Mouse (Mus musculus) heart, embryonic 16.5 days (tissue): ENCODE measurements around the gene Pnck. TPM values are rescaled to one million over a fixed set of nuclear protein-coding genes. Genes with fewer than 3 reads are reported as not detected.
A peak's percentile ranks its signal among the peaks of the same experiment; 100 is the strongest.

Experiments
- ATAC-seq: fragments of 200-750 bp; cut with Nextera tagmentation; replicated peaks from 2 replicates; pipeline ENCODE4 v1.8.0; 2017; ENCODE audit warnings: moderate number of reproducible peaks; ENCODE audit not compliant: insufficient read depth, low FRiP score; ENCODE audit errors: extremely low read depth
- H3K27ac ChIP-seq: fragments of 300-500 bp; sonication (generic); 2 replicates; pipeline ENCODE4 v1.5.1; 2014; ENCODE audit warnings: mild to moderate bottlenecking, low read length, control low read depth, moderate library complexity
- H3K27me3 ChIP-seq: fragments of 300-500 bp; sonication (generic); 2 replicates; pipeline ENCODE4 v1.6.1; 2014; ENCODE audit warnings: low read length, mixed read lengths; ENCODE audit not compliant: control insufficient read depth, insufficient read depth
- H3K36me3 ChIP-seq: fragments of 300-500 bp; sonication (generic); 2 replicates; pipeline ENCODE4 v1.6.1; 2014; ENCODE audit not compliant: control insufficient read depth, insufficient read depth
- H3K4me1 ChIP-seq: fragments of 300-500 bp; sonication (generic); 2 replicates; pipeline ENCODE4 v1.6.1; 2014; ENCODE audit warnings: low read length, mixed read lengths; ENCODE audit not compliant: control insufficient read depth, insufficient read depth
- H3K4me2 ChIP-seq: fragments of 300-500 bp; sonication (generic); 2 replicates; pipeline ENCODE4 v1.6.1; 2014; ENCODE audit warnings: low read depth, mild to moderate bottlenecking, control low read depth, low read length
- H3K4me3 ChIP-seq: fragments of 300-500 bp; sonication (generic); 2 replicates; pipeline ENCODE4 v1.5.1; 2014; ENCODE audit warnings: mild to moderate bottlenecking, control low read depth, low read length
- H3K9ac ChIP-seq: fragments of 300-500 bp; sonication (generic); 2 replicates; pipeline ENCODE4 v1.6.1; 2014; ENCODE audit warnings: low read length, control low read depth
- H3K9me3 ChIP-seq: fragments of 300-500 bp; sonication (generic); replicated peaks from 2 replicates; pipeline ENCODE4 v1.6.1; 2016; ENCODE audit warnings: low read length; ENCODE audit not compliant: control insufficient read depth
- WGBS: fragments of 180-500 bp; shearing (Covaris S2); extraction: QIAGEN DNeasy Blood & Tissue Kit; methylation state at CpG from one replicate; pipeline ENCODE4 v1.1.7; 2014; 5-methylcytosine and 5-hydroxymethylcytosine counted together
- polyA plus RNA-seq: library from polyadenylated mRNA; unstranded; fragments of >200 nt; fragmentation: Nextera tagmentation; extraction: Ambion mirVana; gene quantifications from 2 replicates; pipeline ENCODE4 v1.2.1, GENCODE M21; 2015

The Pnck gene
- polyA plus RNA-seq, 1 experiment from 2014 or later: 9.1 TPM

DNA sequence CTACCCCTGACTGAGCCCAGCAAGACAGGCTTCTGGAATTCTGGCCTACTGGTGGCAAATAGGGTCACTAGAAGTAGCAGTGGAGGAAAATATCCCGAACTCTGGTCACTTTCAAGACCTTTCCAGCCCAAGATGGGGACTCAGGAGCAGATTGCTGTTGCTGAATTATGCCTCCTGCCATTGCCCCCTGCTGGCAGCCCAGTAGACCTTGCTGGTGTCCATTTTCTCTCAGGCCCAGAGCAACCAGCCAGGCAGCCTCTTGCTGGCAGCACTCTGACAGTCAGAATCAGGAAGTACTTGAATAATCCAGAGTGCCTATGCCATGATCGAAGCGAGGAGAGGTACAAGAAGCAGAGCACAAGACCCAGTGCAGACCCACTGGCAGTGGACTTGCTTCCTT lies 4.4 kb downstream of the Pnck start:
- no peaks in the 10 kb centered on the region for H3K27me3 ChIP-seq
- 40% methylated on average over 3 of the region's 3 CpGs for WGBS
- no peak overlapping the region for H3K4me3 ChIP-seq
- H3K4me1 ChIP-seq: no peaks in the 10 kb centered on the region; the same call in 1 of the 2 replicates
- H3K4me2 ChIP-seq: no peak overlapping the region
- H3K9me3 ChIP-seq: no peaks in the 10 kb centered on the region
- H3K9ac ChIP-seq: no peak overlapping the region
- H3K27ac ChIP-seq: no peak overlapping the region
- H3K36me3 ChIP-seq: no peaks in the 10 kb centered on the region
- ATAC-seq: no peak

DNA sequence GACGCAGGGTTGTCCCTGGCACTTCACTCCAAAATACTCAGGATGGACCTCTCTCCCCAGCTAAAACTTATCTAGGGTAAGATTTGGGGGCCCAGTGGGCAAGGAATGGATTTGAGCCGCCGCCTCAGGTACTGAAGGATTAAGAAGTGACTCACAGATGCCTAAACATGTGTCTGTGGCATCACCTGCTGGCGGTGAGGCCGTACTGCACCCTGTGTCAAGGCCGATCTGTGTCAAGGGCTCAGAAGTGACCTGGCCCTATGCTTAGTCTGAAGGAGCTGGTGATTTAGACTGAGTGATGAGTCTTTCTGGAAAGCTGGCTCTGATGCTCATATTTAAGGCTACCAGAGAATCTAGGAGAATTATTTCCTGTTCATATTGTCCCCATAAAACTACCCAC lies 5.7 kb downstream of the Pnck start:
- Histone ChIP-seq H3K4me2 (no peak overlapping the region), H3K36me3 (no peaks in the 10 kb centered on the region), H3K27me3 (no peaks in the 10 kb centered on the region), H3K4me3 (no peak overlapping the region), H3K4me1 (no peaks in the 10 kb centered on the region), H3K9me3 (no peaks in the 10 kb centered on the region), H3K27ac (no peak overlapping the region), H3K9ac (no peak overlapping the region)
- 8% methylated on average over 6 of the region's 6 CpGs for WGBS
- no peak; the same call in 1 of the 2 replicates for ATAC-seq

DNA sequence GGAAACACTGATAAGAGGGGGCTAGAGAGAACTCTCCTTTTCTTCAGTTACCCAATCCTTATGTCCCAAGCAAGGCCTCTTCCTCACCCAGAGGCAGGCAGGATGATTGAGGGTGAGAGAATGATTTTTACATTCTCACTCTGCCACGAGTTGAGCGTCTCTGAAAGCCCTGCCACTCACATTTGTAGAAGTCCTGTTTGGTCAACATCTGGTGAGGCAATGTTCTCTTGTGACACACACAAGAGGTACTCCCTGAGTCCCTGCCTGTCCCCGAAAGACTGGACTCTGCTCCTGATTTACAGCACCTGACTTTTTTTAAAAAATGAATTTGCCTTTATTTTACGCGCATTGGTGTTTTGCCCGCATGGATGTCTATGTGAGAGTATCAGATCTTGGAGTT lies 6.5 kb downstream of the Pnck start:
- Histone ChIP-seq H3K27ac (no peak overlapping the region), H3K9me3 (no peaks in the 10 kb centered on the region), H3K9ac (no peak overlapping the region), H3K36me3 (no peaks in the 10 kb centered on the region), H3K4me3 (no peak overlapping the region), H3K4me2 (no peak overlapping the region), H3K4me1 (no peaks in the 10 kb centered on the region), H3K27me3 (no peaks in the 10 kb centered on the region)
- 80% methylated on average over 6 of the region's 6 CpGs for WGBS
- no peak for ATAC-seq

DNA sequence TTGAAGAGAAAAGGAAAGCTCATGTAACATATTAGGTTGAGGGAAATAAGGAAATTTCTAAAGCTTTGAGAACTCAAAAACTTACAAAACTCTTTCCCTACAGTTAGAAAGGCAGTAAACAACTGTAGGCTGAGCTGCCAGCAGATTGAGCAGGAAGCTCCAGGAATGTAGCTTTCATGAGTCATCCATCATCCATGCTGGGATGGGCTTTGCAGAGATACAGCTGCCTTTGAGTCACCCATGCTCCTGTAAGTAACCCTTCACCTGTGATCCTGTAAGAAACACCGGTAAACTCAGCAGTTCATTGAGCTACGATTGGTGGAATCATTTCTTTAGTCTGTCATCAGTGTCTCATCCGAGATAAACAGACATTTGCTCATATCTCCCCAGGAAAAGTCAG lies 9.0 kb downstream of the Pnck start:
- Histone ChIP-seq H3K4me2 (no peak overlapping the region), H3K27ac (no peak overlapping the region), H3K36me3 (no peaks in the 10 kb centered on the region), H3K9ac (no peak overlapping the region), H3K27me3 (no peaks in the 10 kb centered on the region), H3K4me1 (no peaks in the 10 kb centered on the region), H3K4me3 (no peak overlapping the region), H3K9me3 (no peaks in the 10 kb centered on the region)
- no peak for ATAC-seq
- 41% methylated on average over 3 of the region's 3 CpGs for WGBS

DNA sequence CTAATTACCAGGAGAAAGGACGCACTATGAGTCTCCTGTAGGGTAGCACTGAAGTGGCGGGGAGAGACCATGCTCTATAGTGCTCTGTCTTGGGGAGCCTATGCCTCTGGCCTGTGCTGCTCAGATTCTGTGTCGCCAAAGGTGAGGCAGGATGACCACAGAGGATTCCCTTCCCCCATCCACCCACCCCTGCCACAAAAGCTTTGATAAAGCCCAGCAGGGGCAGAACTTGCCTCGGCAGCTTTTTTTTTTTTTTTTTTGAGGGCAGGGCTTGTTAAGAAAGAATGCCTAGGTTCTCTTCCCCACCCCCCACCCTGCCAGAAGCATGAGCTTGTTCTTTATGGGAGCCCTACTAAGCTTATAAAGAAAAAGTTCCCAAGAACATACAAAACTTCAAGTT lies 14.8 kb downstream of the Pnck start:
- 35% methylated on average over 4 of the region's 4 CpGs for WGBS
- Histone ChIP-seq H3K4me1 (no peaks in the 10 kb centered on the region), H3K4me3 (no peak overlapping the region), H3K9me3 (no peaks in the 10 kb centered on the region), H3K27ac (no peak overlapping the region), H3K27me3 (peaks cover 14% of the 10 kb centered on the region), H3K36me3 (no peaks in the 10 kb centered on the region), H3K4me2 (no peak overlapping the region), H3K9ac (no peak overlapping the region)
- no peak for ATAC-seq

DNA sequence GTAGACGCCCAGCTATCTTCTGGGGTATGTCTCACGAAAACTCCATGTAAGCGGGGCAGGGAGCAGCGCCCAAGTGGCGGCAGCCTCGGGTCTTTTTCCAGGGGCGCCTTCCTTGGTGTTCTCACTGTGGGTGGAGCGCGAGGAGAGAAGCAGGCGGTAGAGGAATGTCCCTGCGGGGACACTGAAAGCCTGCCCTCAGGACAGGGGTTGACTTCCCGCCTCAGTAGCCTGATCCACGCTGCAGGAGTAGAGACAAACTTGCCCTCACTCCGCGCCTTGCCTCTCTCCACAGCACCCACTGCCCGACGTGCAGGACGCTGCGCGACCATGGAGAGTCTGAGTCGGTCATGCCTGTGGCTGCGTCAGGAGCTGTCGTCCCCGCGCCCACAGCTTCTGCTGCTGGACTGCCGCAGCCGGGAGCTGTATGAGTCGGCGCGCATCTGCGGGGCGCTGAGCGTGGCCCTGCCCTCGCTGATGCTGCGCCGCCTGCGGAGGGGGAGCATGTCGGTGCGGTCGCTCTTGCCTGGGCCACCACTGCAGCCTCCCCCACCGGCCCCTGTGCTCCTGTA lies 19.9 kb downstream of the Pnck start:
- no peak for ATAC-seq
- Histone ChIP-seq H3K36me3 (no peaks in the 10 kb centered on the region), H3K9me3 (no peaks in the 10 kb centered on the region), H3K4me1 (no peaks in the 10 kb centered on the region; the same call in 1 of the 2 replicates), H3K27me3 (peaks cover 48% of the 10 kb centered on the region), H3K4me3 (peak overlapping the region; percentile 32), H3K27ac (no peak overlapping the region), H3K4me2 (peak overlapping the region; percentile 60), H3K9ac (no peak overlapping the region)
- 10% methylated on average over 40 of the region's 41 CpGs for WGBS

GRCm38 (mm10) chrX:73639255-73639675 lies 20.7 kb downstream of the Pnck start, which contains the start of gene Dusp9:
TSS of gene Dusp9 (plus strand) at chrX:73639419.
- no peaks in the 10 kb centered on the region; the same call in 1 of the 2 replicates for H3K4me1 ChIP-seq
- H3K9ac ChIP-seq: no peak within 1 kb of the TSS; the same call in 1 of the 2 replicates
- H3K4me2 ChIP-seq: peak within 1 kb of the TSS; percentile 60
- peaks cover 55% of the 10 kb centered on the region for H3K27me3 ChIP-seq
- H3K4me3 ChIP-seq: peak within 1 kb of the TSS; percentile 32
- no peaks in the 10 kb centered on the region for H3K9me3 ChIP-seq
- H3K36me3 ChIP-seq: no peaks in the 10 kb centered on the region
- 18% methylated on average over 27 of the region's 28 CpGs for WGBS
- peak; percentile 77 for ATAC-seq
- H3K27ac ChIP-seq: no peak within 1 kb of the TSS

DNA sequence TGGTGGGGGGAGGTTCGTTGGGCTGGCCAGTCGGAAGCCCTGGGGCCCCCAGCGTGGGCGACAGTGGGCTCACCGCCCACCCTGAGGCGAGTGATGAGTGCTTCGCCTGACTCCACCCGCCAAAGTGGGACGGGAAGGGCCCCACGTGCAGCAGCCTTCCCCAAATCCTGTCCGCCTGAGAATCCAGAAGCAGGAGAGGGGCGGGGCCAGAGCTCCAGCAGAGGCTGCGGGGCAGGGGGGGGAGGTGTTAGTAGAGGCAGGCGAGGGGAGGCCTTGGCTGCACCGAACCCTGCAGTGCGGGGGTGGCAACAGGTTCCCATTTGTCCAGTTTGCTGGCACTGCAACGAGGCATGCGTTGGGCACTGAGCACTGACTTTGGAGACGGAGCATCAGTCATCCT lies 22.5 kb downstream of the Pnck start:
- Histone ChIP-seq H3K9me3 (no peaks in the 10 kb centered on the region), H3K4me3 (peak overlapping the region; percentile 39), H3K4me2 (peak overlapping the region; percentile 61), H3K27ac (no peak overlapping the region), H3K4me1 (no peaks in the 10 kb centered on the region; the same call in 1 of the 2 replicates), H3K27me3 (peaks cover 54% of the 10 kb centered on the region), H3K9ac (no peak overlapping the region), H3K36me3 (no peaks in the 10 kb centered on the region)
- 19% methylated on average over 18 of the region's 19 CpGs for WGBS
- ATAC-seq: no peak

- Histone ChIP-seq H3K27ac (no peak overlapping the region), H3K4me3 (peak overlapping the region; percentile 19), H3K36me3 (no peaks in the 10 kb centered on the region), H3K9me3 (no peaks in the 10 kb centered on the region), H3K4me2 (peak overlapping the region; percentile 32; the same call in 1 of the 2 replicates), H3K27me3 (peaks cover 45% of the 10 kb centered on the region), H3K4me1 (no peaks in the 10 kb centered on the region; the same call in 1 of the 2 replicates), H3K9ac (no peak overlapping the region)
- 11% methylated on average over 17 of the region's 19 CpGs for WGBS
- ATAC-seq: no peak
Observed at GRCm38 (mm10) chrX:73635425-73635824, 24.5 kb downstream of the Pnck start.
